Mouse (Mus musculus) stomach, postnatal 0 days (tissue): ENCODE measurements at regions not wholly inside any gene's neighbourhood (a gene's known extent, or its start where the extent isn't known, plus 50 kb on each side); places are given as distances from the start of the nearest gene placed in this dataset.
"Not testable (repeated sequence)": the region's sequence is repeated elsewhere in the genome, so short reads cannot be mapped to it uniquely, and the experiment has no call there.

Experiments
- ATAC-seq: fragments of 200-750 bp; cut with Nextera tagmentation; 2 replicates; pipeline ENCODE4 v1.8.0; 2017; ENCODE audit not compliant: low FRiP score, low TSS enrichment
- DNase-seq: peaks from one replicate; pipeline ENCODE4 v3.0.0-alpha.2; 2016; ENCODE audit warnings: low spot score
- H3K27ac ChIP-seq: fragments of 300-500 bp; sonication (generic); replicated peaks from 2 replicates; pipeline ENCODE4 v1.5.1; 2014; ENCODE audit warnings: mild to moderate bottlenecking, control low read depth
- H3K27me3 ChIP-seq: fragments of 300-500 bp; sonication (generic); 2 replicates; pipeline ENCODE4 v1.6.1; 2014; ENCODE audit warnings: low read length; ENCODE audit not compliant: control insufficient read depth, insufficient read depth
- H3K36me3 ChIP-seq: fragments of 300-500 bp; sonication (generic); 2 replicates; pipeline ENCODE4 v1.6.1; 2014; ENCODE audit warnings: low read length, mixed read lengths; ENCODE audit not compliant: control insufficient read depth, insufficient read depth
- H3K4me1 ChIP-seq: fragments of 300-500 bp; sonication (generic); replicated peaks from 2 replicates; pipeline ENCODE4 v1.6.1; 2014; ENCODE audit warnings: antibody characterized with exemption; ENCODE audit not compliant: control insufficient read depth, insufficient read depth
- H3K4me2 ChIP-seq: fragments of 300-500 bp; sonication (generic); replicated peaks from 2 replicates; pipeline ENCODE4 v1.6.1; 2014; ENCODE audit warnings: low read depth, mild to moderate bottlenecking, control low read depth, moderate library complexity
- H3K4me3 ChIP-seq: fragments of 300-500 bp; sonication (generic); 2 replicates; pipeline ENCODE4 v1.5.1; 2014; ENCODE audit warnings: low read depth, low read length, control low read depth
- H3K9ac ChIP-seq: fragments of 300-500 bp; sonication (generic); 2 replicates; pipeline ENCODE4 v1.6.1; 2014; ENCODE audit warnings: mild to moderate bottlenecking, low read length, control low read depth, mixed read lengths
- H3K9me3 ChIP-seq: fragments of 300-500 bp; sonication (generic); 2 replicates; pipeline ENCODE4 v1.6.1; 2016; ENCODE audit warnings: low read length; ENCODE audit not compliant: control insufficient read depth
- CTCF ChIP-seq: IDR thresholded peaks from 2 replicates; pipeline ENCODE4 v1.5.1; 2016; ENCODE audit warnings: antibody characterized with exemption, low read depth, mild to moderate bottlenecking, moderate library complexity
- EP300 ChIP-seq: optimal IDR thresholded peaks from 2 replicates; pipeline ENCODE3; 2016; ENCODE audit warnings: antibody characterized with exemption
- WGBS: fragments of 180-500 bp; shearing (Covaris S2); extraction: QIAGEN DNeasy Blood & Tissue Kit; methylation state at CpG from one replicate; pipeline ENCODE4 v1.1.7; 2014; 5-methylcytosine and 5-hydroxymethylcytosine counted together

GRCm38 (mm10) chr7:39643323-39643722, 125.8 kb downstream of the Zfp619 start:
- Histone ChIP-seq H3K27me3 (no peaks in the 10 kb centered on the region), H3K27ac (no peak overlapping the region), H3K9me3 (no peaks in the 10 kb centered on the region), H3K4me1 (no peaks in the 10 kb centered on the region), H3K36me3 (no peaks in the 10 kb centered on the region), H3K4me3 (no peak overlapping the region), H3K9ac (no peak overlapping the region), H3K4me2 (no peak overlapping the region)
- TF ChIP-seq CTCF (no peak), EP300 (no peak)
- no peak for ATAC-seq
- DNase-seq = no peak
- WGBS = 9% methylated on average over 1 of the region's 1 CpGs

GRCm38 (mm10) chr7:39650483-39651102, 133.0 kb downstream of the Zfp619 start:
- DNase-seq (no peak), ATAC-seq (no peak)
- Histone ChIP-seq H3K4me2 (no peak overlapping the region), H3K9me3 (no peaks in the 10 kb centered on the region), H3K9ac (no peak overlapping the region), H3K4me3 (no peak overlapping the region), H3K36me3 (no peaks in the 10 kb centered on the region), H3K4me1 (no peaks in the 10 kb centered on the region), H3K27ac (no peak overlapping the region), H3K27me3 (no peaks in the 10 kb centered on the region)
- WGBS = 53% methylated on average over 6 of the region's 6 CpGs
- no peak for TF ChIP-seq EP300
- no peak for TF ChIP-seq CTCF

GRCm38 (mm10) chr7:39654563-39655286, 137.2 kb downstream of the Zfp619 start:
- no peak for TF ChIP-seq EP300
- TF ChIP-seq CTCF = peak; percentile 21; the same call in 1 of the 2 replicates
- Histone ChIP-seq H3K4me2 (no peak overlapping the region), H3K36me3 (no peaks in the 10 kb centered on the region), H3K9me3 (no peaks in the 10 kb centered on the region), H3K4me1 (no peaks in the 10 kb centered on the region), H3K4me3 (no peak overlapping the region), H3K9ac (no peak overlapping the region), H3K27ac (no peak overlapping the region; the same call in 1 of the 2 replicates), H3K27me3 (no peaks in the 10 kb centered on the region)
- DNase-seq = no peak
- 15% methylated on average over 4 of the region's 4 CpGs for WGBS
- peak; percentile 66; the same call in 1 of the 2 replicates for ATAC-seq

- H3K4me1 ChIP-seq, DNase-seq, H3K36me3 ChIP-seq, H3K27me3 ChIP-seq, H3K9me3 ChIP-seq: not testable (repeated sequence)
- Histone ChIP-seq H3K4me3 (peak overlapping the region; percentile 38), H3K27ac (0 out of 2 replicates have a peak overlapping the region, but pooled peaks have one; percentile 30), H3K4me2 (peak overlapping the region; percentile 55), H3K9ac (0 out of 2 replicates have a peak overlapping the region, but pooled peaks have one; percentile 31)
- ATAC-seq = peak; percentile 49; the same call in 1 of the 2 replicates
- WGBS = 14% methylated on average over 21 of the region's 23 CpGs
Measured at GRCm38 (mm10) chr7:39655287-39655652, 137.7 kb downstream of the Zfp619 start.

GRCm38 (mm10) chr7:39655709-39656397, 138.3 kb downstream of the Zfp619 start:
- ATAC-seq (no peak), DNase-seq (no peak)
- Histone ChIP-seq H3K9me3 (no peaks in the 10 kb centered on the region), H3K4me1 (no peaks in the 10 kb centered on the region), H3K4me2 (peak overlapping the region; percentile 55), H3K27ac (peak overlapping the region; percentile 30; the same call in 1 of the 2 replicates), H3K27me3 (no peaks in the 10 kb centered on the region), H3K9ac (peak overlapping the region; percentile 31; the same call in 1 of the 2 replicates), H3K4me3 (peak overlapping the region; percentile 38), H3K36me3 (no peaks in the 10 kb centered on the region)
- WGBS = 20% methylated on average over 13 of the region's 13 CpGs
- TF ChIP-seq EP300 = no peak
- no peak for TF ChIP-seq CTCF
